Mouse (Mus musculus): ENCODE measurements around the gene Gm21560. TPM values are rescaled to one million over a fixed set of nuclear protein-coding genes. Genes with fewer than 3 reads are reported as not detected.
"Not testable (repeated sequence)": the region's sequence is repeated elsewhere in the genome, so short reads cannot be mapped to it uniquely, and the experiment has no call there.

Gm21560 gene
- total RNA-seq (2022), result 1 to 10 TPM; 1.2 to 2.4 (median 1.7) TPM

DNA sequence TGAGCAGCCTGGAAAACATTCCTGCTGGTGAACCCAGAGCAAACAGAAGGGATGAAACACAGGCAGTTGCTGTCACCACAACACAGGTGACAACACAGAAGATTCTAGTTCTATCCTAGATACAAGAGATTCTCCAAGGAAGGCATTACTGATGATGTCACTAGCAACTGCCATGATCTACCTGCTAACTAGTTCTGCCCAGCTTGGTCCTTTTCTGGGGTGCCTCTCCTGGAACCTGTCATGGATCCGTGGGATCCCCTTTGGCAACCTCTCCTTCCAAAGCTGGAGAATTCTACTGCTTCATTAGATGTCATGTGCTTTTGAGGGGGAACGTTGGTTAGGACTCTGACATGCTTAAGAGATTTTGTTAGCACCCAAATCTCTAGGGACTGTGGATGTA, at the start of gene Gm21560:
Gene Gm21560 (minus strand): TSS at position 101 of the 400 bp plus-strand sequence.
- DNase-seq (ENCODE audit: low spot score in 2 of 2), result not testable (repeated sequence)

DNA sequence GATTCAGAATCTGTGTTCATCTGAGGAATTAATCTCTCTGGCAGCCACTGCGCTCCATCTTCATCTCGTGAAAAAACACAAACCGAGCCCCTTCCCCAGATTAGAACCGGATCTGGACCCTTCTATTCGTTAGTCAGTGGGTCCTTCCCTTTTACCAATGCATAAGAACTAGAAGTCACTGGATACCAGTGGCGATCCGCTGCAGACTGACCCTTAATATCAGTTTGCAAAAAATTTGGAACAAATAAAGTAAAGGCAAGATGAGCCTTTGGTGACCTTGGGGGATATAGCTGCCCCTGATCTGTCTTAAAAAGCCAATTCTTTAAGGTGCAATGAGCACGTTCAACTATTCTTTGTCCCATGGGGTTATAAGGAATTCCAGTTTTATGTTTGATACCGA, 55.6 kb downstream of the Gm21560 start:
- peak; percentile 1 to 2 for DNase-seq (ENCODE audit: low spot score in 2 of 2)

DNA sequence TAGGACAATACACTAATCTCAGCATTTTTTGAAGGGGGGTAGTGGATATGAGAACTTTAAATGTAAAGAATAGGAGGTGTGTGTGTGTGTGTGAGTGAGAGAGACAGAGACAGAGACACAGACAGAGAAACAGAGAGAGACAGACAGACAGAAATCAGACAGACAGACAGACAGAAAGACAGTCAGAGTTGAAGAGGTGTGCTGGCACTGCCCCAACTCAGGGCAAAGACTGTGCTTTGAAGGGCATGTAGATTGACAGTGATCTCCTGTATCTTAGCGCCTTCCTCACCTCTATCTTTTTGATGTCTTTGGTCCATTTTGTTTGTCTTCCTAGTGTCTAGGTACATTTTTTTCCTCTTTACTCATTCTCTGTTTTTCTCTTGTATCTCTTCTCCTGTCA, 58.0 kb downstream of the Gm21560 start:
- not testable (repeated sequence) for DNase-seq (ENCODE audit: low spot score in 2 of 2)

Other genes starting within 250 kb of the Gm21560 start
- gene Gm3453, start 240.2 kb downstream of the Gm21560 start, total RNA-seq (2022), result not detected
- gene Gm6337, start 161.0 kb downstream of the Gm21560 start, total RNA-seq (2022), result not detected
- 1 to 10 TPM in 1 of 4 experiments, under 1 TPM in 1, not detected in 2; 0.49 to 1.3 TPM for gene Gm8206, start 125.3 kb downstream of the Gm21560 start, total RNA-seq (2022)
- 1 to 10 TPM in 3 of 4 experiments, under 1 TPM in 1; 0.69 to 2.4 (median 1.7) TPM for gene Gm3468, start 110.6 kb downstream of the Gm21560 start, total RNA-seq (2022)
- not detected for gene Gm3476, start 93.5 kb downstream of the Gm21560 start, total RNA-seq (2022)
- 1 to 10 TPM; 2.3 to 4.5 (median 3.3) TPM for gene Gm3411, start 68.0 kb upstream of the Gm21560 start, total RNA-seq (2022)
- not detected for gene Gm21103, start 85.6 kb upstream of the Gm21560 start, total RNA-seq (2022)
- gene Gm3618, start 124.4 kb upstream of the Gm21560 start, total RNA-seq (2022), result not detected
- not detected for gene Gm16440, start 171.0 kb upstream of the Gm21560 start, total RNA-seq (2022)
- gene Gm3591, start 193.2 kb upstream of the Gm21560 start, total RNA-seq (2022), result 1 to 10 TPM in 2 of 4 experiments, under 1 TPM in 1, not detected in 1; 0.21 to 1.6 (median 1.2) TPM
- not detected for gene Gm3594, start 225.3 kb upstream of the Gm21560 start, total RNA-seq (2022)

Data from layer of hippocampus, adult 8-10 months (tissue).